Mouse (Mus musculus): ENCODE results near the gene Nnmt.

DNA sequence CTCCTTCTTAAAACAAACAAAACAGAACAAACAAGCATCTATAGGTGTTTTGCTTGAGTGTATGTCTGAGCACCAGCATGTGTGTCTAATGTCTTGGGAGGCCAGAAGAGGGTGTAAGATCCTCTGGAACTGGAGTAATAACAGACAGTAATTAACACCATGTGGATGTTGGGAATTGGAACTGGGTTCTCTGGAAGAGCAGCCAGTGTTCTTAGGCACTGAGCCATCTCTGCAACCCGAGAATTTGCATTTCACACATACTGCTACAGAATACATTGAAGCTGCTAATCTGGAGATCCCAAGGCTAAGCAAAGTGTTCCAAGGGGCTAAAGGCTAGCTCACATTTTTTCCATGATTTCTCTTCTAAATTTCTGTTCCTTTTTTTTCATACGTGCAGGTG lies 4.9 kb downstream of the Nnmt start:
- TF ChIP-seq POLR2A (IDR thresholded peaks at IDR 0.05; ENCODE audit: low read depth, low read length) (no peak), CTCF (IDR thresholded peaks at IDR 0.05; ENCODE audit: borderline replicate concordance, insufficient read depth, low read length) (no peak)
